Mouse (Mus musculus) central nervous system, embryonic 14 days (tissue): ENCODE results near the gene Tnfsf11. TPM values are rescaled to one million over a fixed set of nuclear protein-coding genes. Genes with fewer than 3 reads are reported as not detected.

Experiments
- polyA plus RNA-seq: library from polyadenylated mRNA; depleted of rRNA; stranded (reverse); fragments of >200 nt; gene quantifications from 2 replicates; pipeline ENCODE4 v1.2.3, GENCODE M21; 2012; rRNA removed

The Tnfsf11 gene
- polyA plus RNA-seq: 0.09 and 0.16 TPM in 2 replicates

GRCm38 (mm10) chr14:78307286-78308237, at the start of gene Tnfsf11:
Gene Tnfsf11, minus strand, starts transcription at chr14:78308043.

Other genes with a start within 250 kb of the Tnfsf11 start
- gene Fam216b, start 219.0 kb downstream of the Tnfsf11 start, polyA plus RNA-seq: 0.29 and 0.36 TPM in 2 replicates
- 34.3 and 38.4 TPM in 2 replicates for gene Akap11, start 228.8 kb upstream of the Tnfsf11 start, polyA plus RNA-seq